Mouse (Mus musculus): Measurements from ENCODE around the gene Tob1. TPM values are rescaled to one million over a fixed set of nuclear protein-coding genes. Genes with fewer than 3 reads are reported as not detected.

Tob1 gene
- total and polyA plus RNA-seq, 3 experiments: 2.4 to 7.5 TPM; not detected in 1

DNA sequence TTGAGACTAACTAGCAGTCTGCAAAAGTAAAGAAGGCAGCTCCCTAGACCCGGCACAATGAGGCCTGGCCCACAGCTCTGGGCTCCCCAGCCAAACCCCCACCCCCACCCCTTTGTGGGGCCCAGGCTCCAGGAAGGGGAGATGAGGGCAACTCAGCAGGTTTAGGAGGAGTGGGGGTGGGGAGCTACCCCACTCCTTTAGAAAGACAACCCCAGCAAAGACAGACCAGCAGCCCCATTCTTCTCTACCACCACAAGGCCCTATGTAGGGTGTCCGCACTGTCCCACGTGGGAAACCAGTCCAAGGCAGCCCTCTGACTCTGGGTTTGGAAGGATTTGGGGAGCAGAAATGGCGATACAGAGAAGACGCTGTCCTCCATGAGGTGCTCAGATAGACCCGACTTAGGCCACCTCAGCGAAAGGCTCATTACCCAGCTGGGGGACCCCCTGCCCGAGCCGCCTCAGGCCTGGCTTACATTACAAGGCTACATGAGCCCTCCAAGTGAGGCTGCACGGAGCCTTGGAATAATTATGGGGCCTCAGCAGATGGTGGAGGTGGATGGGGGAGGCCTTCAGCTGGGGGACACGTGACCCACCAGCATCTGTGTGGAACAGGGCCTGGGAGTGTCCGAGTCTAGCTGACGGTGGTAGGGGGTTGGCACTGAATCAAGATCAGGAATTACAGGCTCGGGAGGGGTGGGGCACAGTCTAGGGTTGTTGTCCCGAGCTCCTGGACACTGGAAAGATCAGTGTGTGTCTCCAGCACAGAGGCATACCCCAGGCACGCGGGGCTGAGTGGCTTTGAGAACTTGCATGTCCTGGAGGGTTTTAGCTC is 34.9 kb downstream of the Tob1 start, which contains the start of gene Wfikkn2:
Gene Wfikkn2 (minus strand): TSS at position 51 of the 834 bp plus-strand sequence.
- no peak for DNase-seq (ENCODE audit: low read depth, low spot score)
- no peak within 1 kb of the TSS for H3K27ac ChIP-seq (ENCODE audit: control insufficient read depth, low read depth, low read length)
- H3K4me3 ChIP-seq (ENCODE audit: control insufficient read depth in 1 of 2, insufficient read depth in 1 of 2, low read depth in 2 of 2, low read length in 2 of 2): no peak within 1 kb of the TSS
- H3K4me1 ChIP-seq (ENCODE audit: control insufficient read depth in 1 of 2, insufficient read depth in 2 of 2, low read length in 2 of 2): no peaks in the 10 kb centered on the region
- H3K9ac ChIP-seq (ENCODE audit: control insufficient read depth, low read depth, low read length, poor library complexity, severe bottlenecking): no peak within 1 kb of the TSS
- no peaks in the 10 kb centered on the region for H3K9me3 ChIP-seq (replicated peaks; ENCODE audit: insufficient read depth, low read length)
- TF ChIP-seq GATA1 (IDR thresholded peaks at IDR 0.05; ENCODE audit: low read depth, low read length) (no peak), TCF12 (IDR thresholded peaks at IDR 0.05; ENCODE audit: low read depth, low read length) (no peak), MAFK (IDR thresholded peaks at IDR 0.05; ENCODE audit: borderline replicate concordance, low read depth, low read length) (no peak), E2F4 (IDR thresholded peaks at IDR 0.05; ENCODE audit: borderline replicate concordance, low read depth, low read length) (no peak), TAL1 (IDR thresholded peaks at IDR 0.05; ENCODE audit: low read length) (no peak), HCFC1 (IDR thresholded peaks at IDR 0.05; ENCODE audit: low read depth, low read length) (no peak), GABPA (IDR thresholded peaks at IDR 0.05; ENCODE audit: low read depth, low read length) (no peak), SIN3A (IDR thresholded peaks at IDR 0.05; ENCODE audit: low read length) (no peak), RAD21 (IDR thresholded peaks at IDR 0.05; ENCODE audit: low read depth, low read length) (no peak), POLR2AphosphoS5 (IDR thresholded peaks at IDR 0.05; ENCODE audit: borderline replicate concordance, low read depth, low read length) (no peak), ZMIZ1 (IDR thresholded peaks at IDR 0.05; ENCODE audit: low read depth, low read length) (no peak), USF2 (IDR thresholded peaks at IDR 0.05; ENCODE audit: borderline replicate concordance in 1 of 2, insufficient read depth in 1 of 2, low read depth in 1 of 2, low read length in 2 of 2) (no peak)
- peaks cover 29 to 33% of the 10 kb centered on the region in 2 experiments for H3K27me3 ChIP-seq (ENCODE audit: control insufficient read depth in 1 of 2, insufficient read depth in 2 of 2, low read length in 2 of 2)
- no peaks in the 10 kb centered on the region for H3K36me3 ChIP-seq (ENCODE audit: control insufficient read depth in 1 of 2, insufficient read depth in 2 of 2, low read length in 2 of 2)
- no peaks in the 10 kb centered on the region for H3K79me2 ChIP-seq (ENCODE audit: control insufficient read depth, insufficient read depth, low read length, poor library complexity)

DNA sequence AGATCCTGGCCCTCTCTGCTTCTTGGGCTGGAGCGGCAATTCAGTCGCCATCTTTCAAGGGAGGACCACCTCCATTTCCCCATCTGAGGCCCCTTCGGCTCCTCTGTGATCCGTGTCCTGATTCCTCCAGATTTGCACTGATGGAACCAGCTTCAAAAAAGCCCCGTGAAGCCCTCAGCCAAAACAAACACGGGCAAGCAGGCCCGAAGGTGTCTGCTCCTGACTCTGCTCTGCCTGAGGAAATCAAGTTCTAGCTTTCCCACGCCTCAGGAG is 35.5 kb downstream of the Tob1 start:
- no peaks in the 10 kb centered on the region for H3K4me1 ChIP-seq (ENCODE audit: control insufficient read depth in 1 of 2, insufficient read depth in 2 of 2, low read length in 2 of 2)
- peaks cover 29 to 33% of the 10 kb centered on the region in 2 experiments for H3K27me3 ChIP-seq (ENCODE audit: control insufficient read depth in 1 of 2, insufficient read depth in 2 of 2, low read length in 2 of 2)
- no peaks in the 10 kb centered on the region for H3K36me3 ChIP-seq (ENCODE audit: control insufficient read depth in 1 of 2, insufficient read depth in 2 of 2, low read length in 2 of 2)
- H3K9ac ChIP-seq (ENCODE audit: control insufficient read depth, low read depth, low read length, poor library complexity, severe bottlenecking): no peak overlapping the region
- H3K79me2 ChIP-seq (ENCODE audit: control insufficient read depth, insufficient read depth, low read length, poor library complexity): no peaks in the 10 kb centered on the region
- no peaks in the 10 kb centered on the region for H3K9me3 ChIP-seq (replicated peaks; ENCODE audit: insufficient read depth, low read length)
- no peak for DNase-seq (ENCODE audit: low read depth, low spot score)
- TF ChIP-seq HCFC1 (IDR thresholded peaks at IDR 0.05; ENCODE audit: low read depth, low read length): no peak
- no peak for TF ChIP-seq BHLHE40 (IDR thresholded peaks at IDR 0.05; ENCODE audit: borderline replicate concordance, low read depth, low read length)
- TF ChIP-seq USF2 (IDR thresholded peaks at IDR 0.05; ENCODE audit: borderline replicate concordance in 1 of 2, insufficient read depth in 1 of 2, low read depth in 1 of 2, low read length in 2 of 2): no peak
- no peak for TF ChIP-seq E2F4 (IDR thresholded peaks at IDR 0.05; ENCODE audit: borderline replicate concordance, low read depth, low read length)
- no peak for TF ChIP-seq ZKSCAN1 (IDR thresholded peaks at IDR 0.05; ENCODE audit: low read depth, low read length)
- TF ChIP-seq NRF1 (IDR thresholded peaks at IDR 0.05; ENCODE audit: insufficient read depth, low read depth, low read length, poor library complexity, severe bottlenecking): no peak
- no peak for TF ChIP-seq SMC3 (IDR thresholded peaks at IDR 0.05; ENCODE audit: low read depth, low read length)
- no peak overlapping the region for H3K27ac ChIP-seq (ENCODE audit: control insufficient read depth, low read depth, low read length)
- no peak overlapping the region for H3K4me3 ChIP-seq (ENCODE audit: control insufficient read depth in 1 of 2, insufficient read depth in 1 of 2, low read depth in 2 of 2, low read length in 2 of 2)
